Mouse (Mus musculus) CH12.LX (cell line): ENCODE measurements around the gene Bud13. TPM values are rescaled to one million over a fixed set of nuclear protein-coding genes. Genes with fewer than 3 reads are reported as not detected.

Experiments used
- DNase-seq: peaks from one replicate; pipeline ENCODE4 v3.0.0-alpha.2; 2013; ENCODE audit errors: extremely low read depth
- H3K27ac ChIP-seq: 2 replicates; pipeline ENCODE4 v1.5.1; 2012; ENCODE audit warnings: low read depth, mild to moderate bottlenecking, control low read depth, moderate library complexity; ENCODE audit not compliant: insufficient read depth
- H3K27me3 ChIP-seq: replicated peaks from 2 replicates; pipeline ENCODE3; 2012; ENCODE audit warnings: inconsistent platforms
- H3K36me3 ChIP-seq, 2 experiments: replicated peaks in 1 of 2; 2 replicates each; pipeline versions ENCODE3 to v1.6.1; 2012; ENCODE audit warnings: inconsistent platforms in 1 of 2, low read length in 1 of 2, mild to moderate bottlenecking in 1 of 2, mixed read lengths in 1 of 2, moderate library complexity in 1 of 2; ENCODE audit not compliant: control insufficient read depth in 1 of 2, insufficient read depth in 1 of 2
- H3K4me1 ChIP-seq, 2 experiments: 2 replicates each; pipeline ENCODE4 v1.6.1; 2012; ENCODE audit warnings: inconsistent platforms in 1 of 2, moderate library complexity in 1 of 2; ENCODE audit not compliant: insufficient read depth in 2 of 2, control insufficient read depth in 1 of 2
- H3K4me2 ChIP-seq: 2 replicates; pipeline ENCODE4 v1.6.1; 2012; ENCODE audit warnings: low read depth, mild to moderate bottlenecking, control low read depth; ENCODE audit not compliant: poor library complexity, insufficient read depth, severe bottlenecking
- H3K4me3 ChIP-seq, 3 experiments: fragments of 150-350 bp in 1 of 3; sonication (generic) in 1 of 3; replicated peaks in 1 of 3; 2 replicates each; pipeline versions ENCODE3 to v1.5.1; 2011 to 2012; ENCODE audit warnings: low read depth in 2 of 3, low read length in 2 of 3, mild to moderate bottlenecking in 2 of 3, moderate library complexity in 2 of 3, control low read depth in 1 of 3, improper control_type of control experiment in 1 of 3, inconsistent platforms in 1 of 3, mixed read lengths in 1 of 3; ENCODE audit not compliant: poor library complexity in 1 of 3
- H3K79me2 ChIP-seq: replicated peaks from 2 replicates; pipeline ENCODE4 v1.6.1; 2012; ENCODE audit warnings: mild to moderate bottlenecking, moderate library complexity; ENCODE audit not compliant: control insufficient read depth, poor library complexity, insufficient read depth, severe bottlenecking; ENCODE audit errors: extremely low read depth
- H3K9ac ChIP-seq: 2 replicates; pipeline ENCODE4 v1.6.1; 2012; ENCODE audit warnings: low read depth, mild to moderate bottlenecking, control low read depth, moderate library complexity; ENCODE audit not compliant: insufficient read depth
- H3K9me3 ChIP-seq: replicated peaks from 2 replicates; pipeline ENCODE3; 2012; ENCODE audit warnings: low read length, inconsistent platforms, mixed read lengths
- BHLHE40 ChIP-seq: IDR thresholded peaks from 2 replicates; pipeline ENCODE4 v1.6.1; 2011; ENCODE audit warnings: mild to moderate bottlenecking, low read depth, low read length, improper control_type of control experiment
- CHD1 ChIP-seq: IDR thresholded peaks from 2 replicates; pipeline ENCODE4 v1.6.1; 2012; ENCODE audit warnings: low read depth, low read length, improper control_type of control experiment, inconsistent platforms
- CHD2 ChIP-seq: IDR thresholded peaks from 2 replicates; pipeline ENCODE4 v1.6.1; 2011; ENCODE audit warnings: low read length, improper control_type of control experiment
- CTCF ChIP-seq, 2 experiments: IDR thresholded peaks in 1 of 2; conservative IDR thresholded peaks in 1 of 2; 2 replicates each; pipeline ENCODE4 v1.5.1; 2011 to 2012; ENCODE audit warnings: low read depth in 2 of 2, low read length in 2 of 2, improper control_type of control experiment in 1 of 2, inconsistent platforms in 1 of 2, mild to moderate bottlenecking in 1 of 2, moderate library complexity in 1 of 2
- E2F4 ChIP-seq: IDR thresholded peaks from 2 replicates; pipeline ENCODE4 v1.6.1; 2011; ENCODE audit warnings: low read depth, low read length, improper control_type of control experiment; ENCODE audit not compliant: insufficient replicate concordance
- ELF1 ChIP-seq: IDR thresholded peaks from 2 replicates; pipeline ENCODE4 v1.6.1; 2014; ENCODE audit warnings: low read depth, mild to moderate bottlenecking, inconsistent platforms, low read length, improper control_type of control experiment
- EP300 ChIP-seq: IDR thresholded peaks from 2 replicates; pipeline ENCODE4 v1.6.1; 2011; ENCODE audit warnings: low read length, improper control_type of control experiment
- ETS1 ChIP-seq: conservative IDR thresholded peaks from 2 replicates; pipeline ENCODE4 v1.6.1; 2012; ENCODE audit warnings: low read depth, mild to moderate bottlenecking, inconsistent platforms, low read length, improper control_type of control experiment, moderate library complexity
- GABPA ChIP-seq: IDR thresholded peaks from 2 replicates; pipeline ENCODE4 v1.6.1; 2012; ENCODE audit warnings: low read depth, low read length, improper control_type of control experiment, inconsistent platforms; ENCODE audit not compliant: insufficient replicate concordance
- HCFC1 ChIP-seq: IDR thresholded peaks from 2 replicates; pipeline ENCODE4 v1.6.1; 2012; ENCODE audit warnings: low read depth, mild to moderate bottlenecking, inconsistent platforms, low read length, improper control_type of control experiment
- IRF4 ChIP-seq: IDR thresholded peaks from 2 replicates; pipeline ENCODE4 v1.6.1; 2014; ENCODE audit warnings: low read depth, mild to moderate bottlenecking, inconsistent platforms, low read length, improper control_type of control experiment
- JUN ChIP-seq: IDR thresholded peaks from 2 replicates; pipeline ENCODE4 v1.6.1; 2011; ENCODE audit warnings: low read depth, mild to moderate bottlenecking, low read length, improper control_type of control experiment, moderate library complexity; ENCODE audit not compliant: insufficient read depth
- JUND ChIP-seq: conservative IDR thresholded peaks from 2 replicates; pipeline ENCODE4 v1.6.1; 2011; ENCODE audit warnings: low read depth, low read length, improper control_type of control experiment
- KAT2A ChIP-seq: IDR thresholded peaks from 2 replicates; pipeline ENCODE4 v1.6.1; 2012; ENCODE audit warnings: low read length, improper control_type of control experiment, inconsistent platforms; ENCODE audit not compliant: insufficient replicate concordance
- MAFK ChIP-seq: IDR thresholded peaks from 2 replicates; pipeline ENCODE4 v1.6.1; 2011; ENCODE audit warnings: low read length, improper control_type of control experiment; ENCODE audit not compliant: insufficient replicate concordance
- MAX ChIP-seq: IDR thresholded peaks from 2 replicates; pipeline ENCODE4 v1.6.1; 2011; ENCODE audit warnings: low read length, improper control_type of control experiment
- MAZ ChIP-seq: IDR thresholded peaks from 2 replicates; pipeline ENCODE4 v1.6.1; 2012; ENCODE audit warnings: low read depth, mild to moderate bottlenecking, inconsistent platforms, low read length, improper control_type of control experiment, moderate library complexity
- MEF2A ChIP-seq: IDR thresholded peaks from 2 replicates; pipeline ENCODE4 v1.6.1; 2014; ENCODE audit warnings: low read depth, mild to moderate bottlenecking, inconsistent platforms, low read length, improper control_type of control experiment, borderline replicate concordance
- MXI1 ChIP-seq: IDR thresholded peaks from 2 replicates; pipeline ENCODE4 v1.6.1; 2011; ENCODE audit warnings: mild to moderate bottlenecking, low read depth, low read length, improper control_type of control experiment
- MYC ChIP-seq: IDR thresholded peaks from 2 replicates; pipeline ENCODE4 v1.6.1; 2011; ENCODE audit warnings: low read depth, mild to moderate bottlenecking, improper control_type of control experiment, low read length
- NELFE ChIP-seq: IDR thresholded peaks from 2 replicates; pipeline ENCODE4 v1.6.1; 2011; ENCODE audit warnings: low read depth, low read length, improper control_type of control experiment
- NRF1 ChIP-seq: IDR thresholded peaks from 2 replicates; pipeline ENCODE4 v1.6.1; 2014; ENCODE audit warnings: low read depth, mild to moderate bottlenecking, inconsistent platforms, low read length, improper control_type of control experiment, moderate library complexity
- PAX5 ChIP-seq: IDR thresholded peaks from 2 replicates; pipeline ENCODE4 v1.6.1; 2012; ENCODE audit warnings: low read length, inconsistent platforms, mixed read lengths
- POLR2A ChIP-seq: IDR thresholded peaks from 2 replicates; pipeline ENCODE4 v1.6.1; 2011; ENCODE audit warnings: low read depth, mild to moderate bottlenecking, improper control_type of control experiment, low read length
- POLR2AphosphoS2 ChIP-seq: IDR thresholded peaks from 2 replicates; pipeline ENCODE4 v1.6.1; 2011; ENCODE audit warnings: low read depth, low read length, improper control_type of control experiment
- RAD21 ChIP-seq: IDR thresholded peaks from 2 replicates; pipeline ENCODE4 v1.6.1; 2011; ENCODE audit warnings: low read depth, mild to moderate bottlenecking, low read length, improper control_type of control experiment, moderate library complexity
- RCOR1 ChIP-seq: conservative IDR thresholded peaks from 2 replicates; pipeline ENCODE4 v1.6.1; 2012; ENCODE audit warnings: low read depth, mild to moderate bottlenecking, inconsistent platforms, low read length, improper control_type of control experiment
- SIN3A ChIP-seq: IDR thresholded peaks from 2 replicates; pipeline ENCODE4 v1.6.1; 2012; ENCODE audit warnings: low read length, improper control_type of control experiment, inconsistent platforms
- SMC3 ChIP-seq: IDR thresholded peaks from 2 replicates; pipeline ENCODE4 v1.6.1; 2011; ENCODE audit warnings: low read depth, low read length, improper control_type of control experiment
- TBP ChIP-seq: conservative IDR thresholded peaks from 2 replicates; pipeline ENCODE4 v1.6.1; 2011; ENCODE audit warnings: low read depth, low read length, improper control_type of control experiment
- TCF12 ChIP-seq: IDR thresholded peaks from 2 replicates; pipeline ENCODE4 v1.6.1; 2014; ENCODE audit warnings: low read depth, mild to moderate bottlenecking, inconsistent platforms, low read length, improper control_type of control experiment
- UBTF ChIP-seq: IDR thresholded peaks from 2 replicates; pipeline ENCODE4 v1.6.1; 2012; ENCODE audit warnings: low read depth, mild to moderate bottlenecking, inconsistent platforms, low read length, improper control_type of control experiment, moderate library complexity
- USF1 ChIP-seq: IDR thresholded peaks from 2 replicates; pipeline ENCODE4 v1.6.1; 2014; ENCODE audit warnings: low read depth, mild to moderate bottlenecking, inconsistent platforms, low read length, improper control_type of control experiment
- USF2 ChIP-seq: conservative IDR thresholded peaks from 2 replicates; pipeline ENCODE4 v1.6.1; 2011; ENCODE audit warnings: low read depth, low read length, improper control_type of control experiment
- ZC3H11A ChIP-seq: IDR thresholded peaks from 2 replicates; pipeline ENCODE4 v1.6.1; 2012; ENCODE audit warnings: low read depth, mild to moderate bottlenecking, inconsistent platforms, low read length, improper control_type of control experiment
- ZKSCAN1 ChIP-seq: IDR thresholded peaks from 2 replicates; pipeline ENCODE4 v1.6.1; 2012; ENCODE audit warnings: low read depth, inconsistent platforms, low read length, improper control_type of control experiment, borderline replicate concordance
- ZMIZ1 ChIP-seq: IDR thresholded peaks from 2 replicates; pipeline ENCODE4 v1.6.1; 2012; ENCODE audit warnings: low read depth, mild to moderate bottlenecking, inconsistent platforms, low read length, improper control_type of control experiment
- ZNF384 ChIP-seq: IDR thresholded peaks from 2 replicates; pipeline ENCODE4 v1.6.1; 2012; ENCODE audit warnings: low read depth, low read length, improper control_type of control experiment, inconsistent platforms
- dilution Hi-C: fragments of 300-500 bp; cut with MboI; formaldehyde crosslinking; loops from 2 replicates; pipeline ENCODE4 v1.14.3; 2020; ENCODE audit warnings: low sequenced_read_pairs; ENCODE audit not compliant: extremely low pct_unique_long_range_greater_than_20kb, extremely low pct_ligation_motif_present
- in situ Hi-C: fragments of 300-500 bp; cut with MboI; formaldehyde crosslinking; loops from 3 replicates; pipeline ENCODE4 v1.14.3; 2019; ENCODE audit warnings: low sequenced_read_pairs, low pct_ligation_motif_present, low pct_unique_long_range_greater_than_20kb, mixed read lengths
- polyA plus RNA-seq: library from polyadenylated mRNA; unstranded; fragments of >175 nt; gene quantifications from 2 replicates; pipeline ENCODE4 v1.2.1, GENCODE M21; 2012; ENCODE audit warnings: low read depth; ENCODE audit not compliant: insufficient read length
- total RNA-seq, 2 experiments: library from RNA; depleted of rRNA; stranded (reverse); fragments of 300-350 nt in 1 of 2; fragments of >200 nt in 1 of 2; gene quantifications; 2 replicates each; pipeline ENCODE4 v1.2.3; 2012 to 2014

Bud13 gene
- total and polyA plus RNA-seq, 3 experiments, result 14.4 to 32.5 (median 15.9) TPM

GRCm38 (mm10) chr9:46272677-46273454 lies 9.9 kb upstream of the Bud13 start, which contains the start of gene Zpr1:
TSS of gene Zpr1 (plus strand) at chr9:46273064.
- TF ChIP-seq MYC (peak; percentile 59), KAT2A (peak; percentile 68; the same call in 1 of the 2 replicates), CHD2 (peak; percentile 53; the same call in 1 of the 2 replicates), USF1 (no peak), POLR2A (peak; percentile 90), ETS1 (0 out of 2 replicates have a peak, but pooled peaks have one; percentile 7), MAX (no peak; the same call in 1 of the 2 replicates), GABPA (no peak; the same call in 1 of the 2 replicates), ZNF384 (no peak), RCOR1 (no peak), HCFC1 (peak; percentile 91), TCF12 (peak; percentile 75), USF2 (no peak), UBTF (no peak), BHLHE40 (peak; percentile 35; the same call in 1 of the 2 replicates), PAX5 (no peak), ZC3H11A (no peak), RAD21 (no peak), SMC3 (no peak), MAZ (no peak), IRF4 (peak; percentile 67), JUN (no peak), CTCF (conservative IDR thresholded peaks at IDR 0.05 in 1 of 2, IDR thresholded peaks at IDR 0.05 in 1 of 2; ENCODE audit: low read depth in 2 of 2, low read length in 2 of 2) (no peak; a peak in 1 of 4 replicates), NRF1 (peak; percentile 29; the same call in 1 of the 2 replicates), NELFE (peak; percentile 93), MAFK (no peak), TBP (peak; percentile 89), EP300 (no peak), SIN3A (peak; percentile 97), ELF1 (peak; percentile 98), MXI1 (peak; percentile 98), ZKSCAN1 (no peak), CHD1 (no peak), JUND (no peak), ZMIZ1 (0 out of 2 replicates have a peak, but pooled peaks have one; percentile 26), E2F4 (no peak), MEF2A (peak; percentile 52), POLR2AphosphoS2 (peak; percentile 56)
- peak; percentile 98 for DNase-seq
- dilution Hi-C loops, result no loop called here
- Histone ChIP-seq H3K27ac (no peak within 1 kb of the TSS), H3K36me3 (peaks cover 32 to 49% of the 10 kb centered on the region in 2 experiments), H3K4me2 (peak within 1 kb of the TSS; percentile 92), H3K27me3 (no peaks in the 10 kb centered on the region), H3K9me3 (no peaks in the 10 kb centered on the region), H3K4me1 (peaks cover 6 to 23% of the 10 kb centered on the region in 2 experiments), H3K79me2 (peaks cover 17% of the 10 kb centered on the region), H3K4me3 (peak within 1 kb of the TSS; percentile 86 to 98 (median 91)), H3K9ac (peak within 1 kb of the TSS; percentile 69)
- in situ Hi-C loops, result no loop called here
